Mouse (Mus musculus): ENCODE results near the gene Prmt1.

Gene Prmt1

GRCm38 (mm10) chr7:44986879-44987718, 731 bp upstream of the Prmt1 start:
- in situ Hi-C loops (cut with MboI; ENCODE audit: unreplicated experiment in 2 of 2): loop anchor here (5.0 to 10.0 kb wide), 4 partner anchors 48 to 168 kb away; partner anchors contain the start of genes Aldh16a1 (in 1 of the 2), Pih1d1 (in 1 of the 2) and Rpl13a (in 1 of the 2)

- in situ Hi-C loops (cut with MboI; ENCODE audit: unreplicated experiment in 2 of 2): loop anchor here (5.0 to 10.0 kb wide), 4 partner anchors 49 to 169 kb away; partner anchors contain the start of genes Aldh16a1 (in 1 of the 2), Pih1d1 (in 1 of the 2) and Rpl13a (in 1 of the 2)
These were observed 675 bp downstream of the Prmt1 start for GRCm38 (mm10) chr7:44985595-44986191.

GRCm38 (mm10) chr7:44984833-44985164, 1.6 kb downstream of the Prmt1 start:
- in situ Hi-C loops (cut with MboI; ENCODE audit: unreplicated experiment in 2 of 2): loop anchor here (5.0 to 10.0 kb wide), 5 partner anchors 50 to 170 kb away; partner anchors contain the start of genes Aldh16a1 (in 1 of the 2), Pih1d1 (in 1 of the 2) and Rpl13a (in 1 of the 2)

- in situ Hi-C loops (cut with MboI; ENCODE audit: unreplicated experiment in 2 of 2): loop anchor here in 1 of 2 experiments (5.0 to 10.0 kb wide), 3 partner anchors 51 to 171 kb away; partner anchors contain the start of genes Aldh16a1 and Pih1d1
These were observed 2.2 kb downstream of the Prmt1 start for GRCm38 (mm10) chr7:44983944-44984832.

DNA sequence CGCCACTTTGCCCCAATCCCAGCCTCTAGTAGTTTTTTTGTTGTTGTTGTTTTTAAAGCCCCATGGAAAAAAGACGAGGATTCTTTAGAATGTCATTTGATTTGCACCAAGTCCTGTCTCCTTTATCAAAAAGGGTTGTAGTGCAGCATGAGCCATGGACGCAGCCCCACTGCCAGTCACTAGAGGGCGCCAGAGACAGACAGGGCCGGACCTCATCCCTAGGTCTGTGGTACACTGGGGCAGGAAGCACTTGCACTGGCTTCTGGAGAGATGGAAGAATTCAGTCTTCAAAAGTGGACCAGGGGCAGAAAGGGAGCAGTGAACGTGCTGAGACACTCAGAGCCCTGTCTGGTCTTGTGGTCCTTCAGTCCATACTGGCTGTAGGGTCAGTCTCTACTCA, 3.3 kb downstream of the Prmt1 start:
- in situ Hi-C loops (cut with MboI; ENCODE audit: unreplicated experiment in 2 of 2): loop anchor here in 1 of 2 experiments (5.0 to 10.0 kb wide), 3 partner anchors 52 to 172 kb away; partner anchors contain the start of genes Aldh16a1 and Pih1d1

DNA sequence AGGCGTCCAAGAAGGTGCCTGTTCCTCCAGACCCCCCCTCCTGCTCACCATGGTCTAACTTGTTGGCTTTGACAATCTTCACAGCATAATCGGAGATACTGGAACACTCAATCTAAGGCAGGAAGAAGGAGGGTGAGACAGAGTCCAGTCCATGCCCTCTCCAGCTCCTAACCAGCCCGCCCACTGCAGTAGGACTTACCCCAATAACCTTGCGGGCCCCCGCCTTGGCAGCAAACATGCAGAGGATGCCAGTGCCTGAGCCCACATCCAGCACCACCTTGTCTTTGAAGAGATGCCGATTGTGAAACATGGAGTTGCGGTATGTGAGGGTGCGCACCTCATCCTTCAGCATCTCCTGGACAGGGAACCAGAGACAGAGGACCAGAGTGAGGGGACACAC, 4.8 kb downstream of the Prmt1 start:
- in situ Hi-C loops (cut with MboI; ENCODE audit: unreplicated experiment in 2 of 2): loop anchor here in 1 of 2 experiments (5.0 to 10.0 kb wide), 3 partner anchors 53 to 173 kb away; partner anchors contain the start of genes Aldh16a1 and Pih1d1

DNA sequence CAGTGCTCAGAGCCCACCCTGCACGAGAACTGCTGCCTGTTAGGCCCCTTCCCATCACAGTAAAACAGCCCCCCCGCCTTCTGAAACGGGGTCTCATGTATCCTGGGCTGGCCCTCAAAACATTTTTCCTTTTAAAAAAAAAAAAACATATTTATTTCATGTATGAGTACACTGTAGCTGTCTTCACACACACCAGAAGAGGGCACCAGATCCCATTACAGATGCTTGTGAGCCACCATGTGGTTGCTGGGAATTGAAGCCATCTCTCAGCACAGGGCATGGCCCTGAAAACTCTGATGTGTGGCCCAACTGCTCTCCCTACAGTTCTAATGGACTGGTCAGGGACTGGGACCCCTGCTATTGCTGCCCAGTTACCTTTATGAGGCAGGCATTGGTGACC, 8.1 kb downstream of the Prmt1 start:
- in situ Hi-C loops (cut with MboI; ENCODE audit: unreplicated experiment in 2 of 2): no loop called here

DNA sequence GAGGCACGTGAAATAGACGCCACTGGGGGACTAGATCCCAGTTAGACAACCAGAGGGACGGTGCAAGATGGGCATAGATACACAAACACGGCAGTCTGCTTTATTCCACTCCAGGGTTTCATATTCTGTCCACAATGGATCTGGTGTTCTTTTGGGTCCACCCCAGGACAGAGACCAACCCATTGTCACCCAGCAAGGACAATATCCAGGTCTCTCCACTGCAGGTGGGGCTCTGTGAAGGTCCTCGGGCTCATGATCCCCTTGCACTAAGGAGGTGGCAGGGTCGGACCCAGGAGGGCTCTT, 11.3 kb downstream of the Prmt1 start:
- in situ Hi-C loops (cut with MboI; ENCODE audit: unreplicated experiment in 2 of 2): no loop called here

DNA sequence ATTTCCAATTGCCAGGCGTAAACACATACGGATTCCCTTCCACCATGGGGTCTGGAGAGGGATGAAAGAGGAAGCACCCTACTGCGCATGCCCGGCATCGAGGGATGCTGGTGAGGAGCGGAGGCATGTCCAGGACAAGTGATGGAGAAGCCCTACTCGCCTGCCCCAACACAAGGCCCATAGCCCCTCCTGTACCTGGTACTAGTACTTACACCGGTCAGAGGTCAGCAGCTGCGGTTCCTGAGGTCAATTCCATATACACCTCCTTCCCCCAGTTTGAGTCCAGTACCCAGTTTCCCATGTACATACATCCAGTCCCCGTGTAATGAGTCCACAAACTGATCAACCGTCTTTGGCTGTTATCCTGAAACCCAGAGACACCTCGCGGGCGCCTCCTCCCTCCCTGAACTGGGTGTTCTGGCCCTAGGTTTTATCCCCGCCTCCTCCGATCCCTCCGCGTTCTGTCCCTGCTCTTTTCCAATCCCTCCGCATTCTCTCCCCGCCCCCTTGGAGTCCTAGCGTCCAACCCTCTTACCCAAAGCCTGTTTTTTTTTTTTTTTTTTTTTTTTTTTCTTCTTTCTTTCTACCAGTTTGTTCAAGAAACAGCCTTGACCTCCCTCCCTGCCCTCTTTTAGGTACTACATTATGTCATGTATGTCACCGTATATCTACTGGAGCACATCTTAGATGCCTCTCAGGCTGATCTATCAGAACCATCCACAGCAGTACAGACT, 11.8 kb downstream of the Prmt1 start, which contains the start of gene Cpt1c:
Gene Cpt1c, minus strand, starts transcription at position 469 of the 734 bp plus-strand sequence.
- in situ Hi-C loops (cut with MboI; ENCODE audit: unreplicated experiment in 2 of 2): loop anchor here in 1 of 2 experiments (25.0 kb wide), 1 partner anchor 712 kb away; the partner anchor contains the start of genes Acp4 and Gm15517

DNA sequence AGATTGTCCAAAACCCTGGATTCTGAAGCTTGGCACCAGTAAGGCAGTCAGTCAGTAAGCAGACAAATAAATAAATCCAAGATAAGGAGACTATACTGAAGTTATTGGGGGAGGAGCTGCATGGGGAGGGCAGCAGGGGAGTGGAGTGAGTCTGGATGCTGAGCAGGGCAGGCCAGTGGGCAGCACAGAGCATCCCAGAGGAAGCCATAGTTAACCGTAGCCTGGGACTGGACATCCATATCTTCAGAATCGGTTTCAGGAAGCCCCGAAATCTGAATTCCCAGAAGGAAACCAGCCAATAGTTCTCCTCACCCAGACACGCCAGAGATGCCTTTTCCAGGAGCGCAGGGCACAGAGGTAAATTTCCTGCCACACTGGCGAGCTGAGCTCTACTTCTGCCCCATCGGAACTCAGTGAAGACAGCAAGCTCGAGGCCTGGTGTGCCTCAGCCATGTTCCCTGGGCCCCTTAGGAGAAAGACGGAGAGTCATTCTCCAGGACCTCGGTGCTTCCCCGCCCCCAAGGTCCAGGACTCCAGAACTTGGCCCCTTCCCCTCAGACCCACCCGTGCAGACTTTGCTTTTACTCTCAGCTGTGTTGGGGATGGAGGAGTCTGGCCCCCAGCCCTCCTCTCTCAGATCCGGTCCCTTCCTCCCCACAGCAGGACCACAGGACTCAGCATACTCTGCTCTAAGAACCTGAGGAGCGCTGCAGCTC, 12.8 kb downstream of the Prmt1 start:
- in situ Hi-C loops (cut with MboI; ENCODE audit: unreplicated experiment in 2 of 2): loop anchor here in 1 of 2 experiments (25.0 kb wide), 1 partner anchor 711 kb away; the partner anchor contains the start of genes Acp4 and Gm15517

DNA sequence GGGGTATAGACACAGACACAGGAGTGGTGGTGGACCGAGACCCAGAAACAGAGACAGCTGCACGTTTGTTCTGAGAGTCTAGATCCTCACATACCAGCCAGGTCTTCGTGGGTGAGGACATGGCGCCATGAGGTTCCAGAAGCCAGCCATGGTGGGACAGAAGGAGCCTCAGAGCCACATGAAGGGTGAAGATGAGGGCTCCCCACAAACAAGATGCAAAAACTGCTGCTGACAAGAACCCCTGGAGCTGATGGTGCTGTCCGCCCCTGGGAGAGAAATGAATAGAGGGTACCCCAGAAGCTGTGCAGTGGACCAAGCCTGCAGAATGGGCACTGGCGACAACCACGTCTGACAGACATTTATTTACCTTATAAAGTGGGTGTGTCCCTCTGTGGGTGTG, 15.2 kb downstream of the Prmt1 start:
- in situ Hi-C loops (cut with MboI; ENCODE audit: unreplicated experiment in 2 of 2): loop anchor here in 1 of 2 experiments (25.0 kb wide), 1 partner anchor 709 kb away; the partner anchor contains the start of genes Acp4 and Gm15517

DNA sequence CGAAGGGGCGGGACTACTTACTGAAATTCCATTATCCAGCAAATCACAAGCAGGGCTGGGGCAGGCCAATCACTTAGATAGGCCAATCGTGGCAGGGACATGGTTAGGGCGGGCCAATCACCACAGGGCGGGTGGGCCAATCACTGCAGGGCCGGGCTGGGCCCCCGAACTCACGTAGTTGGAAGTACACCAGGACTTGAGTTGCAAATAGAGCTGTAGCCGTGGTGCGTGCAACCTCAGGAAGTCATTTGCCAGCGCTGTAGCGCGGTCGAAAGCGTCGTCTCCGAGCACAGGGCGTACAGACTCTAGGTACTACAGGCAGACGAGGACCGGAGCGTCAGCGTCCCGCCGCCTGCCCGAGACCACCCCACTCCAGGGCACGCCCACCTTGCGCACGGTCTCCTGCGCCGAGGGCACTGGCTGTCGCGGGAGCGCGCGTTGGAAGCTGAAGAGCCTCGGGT, 16.1 kb downstream of the Prmt1 start:
- in situ Hi-C loops (cut with MboI; ENCODE audit: unreplicated experiment in 2 of 2): loop anchor here in 1 of 2 experiments (25.0 kb wide), 1 partner anchor 708 kb away; the partner anchor contains the start of genes Acp4 and Gm15517

DNA sequence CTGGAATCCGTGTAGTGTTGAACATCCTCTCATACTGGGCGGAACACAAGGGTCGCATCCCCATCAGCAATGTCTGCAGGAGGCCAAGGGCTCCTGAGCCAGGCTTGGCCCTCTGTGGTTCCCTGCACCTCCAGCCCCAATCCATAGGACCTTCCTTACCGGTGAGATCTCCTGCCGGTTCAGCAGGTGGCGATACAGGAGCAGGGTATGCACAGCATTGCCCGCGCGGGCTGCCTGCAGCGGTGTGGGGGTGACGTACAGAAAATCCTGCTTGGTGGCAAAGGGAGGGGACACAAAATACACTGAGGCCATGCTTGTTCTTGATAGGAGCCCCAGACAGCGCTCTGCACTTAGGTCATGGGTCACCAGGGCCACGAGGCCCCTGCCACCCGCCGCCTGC, 19.7 kb downstream of the Prmt1 start:
- in situ Hi-C loops (cut with MboI; ENCODE audit: unreplicated experiment in 2 of 2): loop anchor here in 1 of 2 experiments (25.0 kb wide), 1 partner anchor 704 kb away; the partner anchor contains the start of genes Acp4 and Gm15517

GRCm38 (mm10) chr7:44965975-44966374, 20.4 kb downstream of the Prmt1 start:
- in situ Hi-C loops (cut with MboI; ENCODE audit: unreplicated experiment in 2 of 2): loop anchor here in 1 of 2 experiments (25.0 kb wide), 1 partner anchor 704 kb away; the partner anchor contains the start of genes Acp4 and Gm15517

DNA sequence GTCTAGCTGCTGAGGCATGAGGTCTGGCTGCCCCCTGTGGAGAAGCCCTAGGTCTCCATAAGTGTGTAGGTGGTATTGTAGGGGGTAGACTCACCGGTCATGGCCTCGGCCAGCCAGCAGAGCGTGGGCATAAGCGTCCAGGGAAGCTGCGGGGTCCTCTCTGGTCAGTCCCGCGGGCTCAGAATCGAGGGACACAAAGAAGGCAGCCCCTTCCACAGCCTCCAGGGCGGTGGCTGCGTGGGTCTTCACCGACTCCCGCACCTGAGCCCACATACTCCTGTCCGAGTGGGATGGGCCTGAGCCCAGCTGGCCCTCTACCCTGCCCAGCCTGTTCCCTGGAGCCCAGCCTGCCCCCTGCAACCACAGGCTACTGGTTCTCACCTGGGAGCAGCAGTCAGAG, 21.4 kb downstream of the Prmt1 start:
- in situ Hi-C loops (cut with MboI; ENCODE audit: unreplicated experiment in 2 of 2): loop anchor here in 1 of 2 experiments (25.0 kb wide), 1 partner anchor 703 kb away; the partner anchor contains the start of genes Acp4 and Gm15517

DNA sequence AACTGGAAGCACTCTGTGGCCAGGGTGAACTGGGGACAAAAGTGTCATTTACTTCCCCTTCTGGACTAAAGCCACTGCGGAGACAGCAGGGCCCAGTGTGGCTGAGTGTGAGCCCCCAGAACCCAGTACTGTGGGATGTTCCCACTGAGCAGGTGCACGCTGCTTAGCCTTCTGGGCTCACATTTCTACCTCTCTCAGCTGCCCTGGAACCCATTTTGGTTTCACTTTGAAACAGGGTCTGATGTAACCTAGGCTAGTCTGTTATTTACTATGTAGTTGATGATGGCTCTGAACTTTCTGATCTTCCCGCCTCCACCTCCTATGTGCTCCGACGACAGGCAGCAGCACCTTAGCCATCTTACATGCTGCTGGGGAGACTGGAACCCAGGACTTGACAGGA, 23.5 kb downstream of the Prmt1 start:
- in situ Hi-C loops (cut with MboI; ENCODE audit: unreplicated experiment in 2 of 2): loop anchor here in 1 of 2 experiments (25.0 kb wide), 1 partner anchor 701 kb away; the partner anchor contains the start of genes Acp4 and Gm15517

GRCm38 (mm10) chr7:44962337-44962736, 24.0 kb downstream of the Prmt1 start:
- in situ Hi-C loops (cut with MboI; ENCODE audit: unreplicated experiment in 2 of 2): loop anchor here in 1 of 2 experiments (25.0 kb wide), 1 partner anchor 700 kb away; the partner anchor contains the start of genes Acp4 and Gm15517

DNA sequence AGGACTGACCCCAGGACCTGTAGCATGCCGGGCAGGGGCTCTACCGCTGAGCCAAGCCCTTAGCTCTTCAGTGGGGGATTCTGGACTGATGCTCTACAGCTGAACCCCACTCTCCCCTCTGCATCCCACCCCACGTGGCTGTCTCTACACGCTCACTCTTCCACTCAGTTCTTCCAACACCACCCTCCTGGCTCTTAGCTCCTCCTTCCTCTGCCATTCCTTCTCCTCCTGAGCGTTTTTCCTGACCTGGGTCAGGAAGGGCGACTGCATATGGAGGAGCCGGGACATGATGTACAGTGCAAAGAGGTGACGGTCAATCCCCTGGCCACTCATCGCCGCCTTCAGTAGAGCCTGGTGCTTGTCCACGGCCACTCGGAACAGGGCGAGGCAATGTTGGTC, 25.9 kb downstream of the Prmt1 start:
- in situ Hi-C loops (cut with MboI; ENCODE audit: unreplicated experiment in 2 of 2): loop anchor here in 1 of 2 experiments (25.0 kb wide), 1 partner anchor 698 kb away; the partner anchor contains the start of genes Acp4 and Gm15517
